Mouse (Mus musculus): ENCODE measurements around the gene Exosc7.

GRCm38 (mm10) chr9:123138891-123139474 is 26.0 kb downstream of the Exosc7 start:
- TF ChIP-seq CHD1 (IDR thresholded peaks at IDR 0.05; ENCODE audit: low read depth, low read length) (no peak), RAD21 (IDR thresholded peaks at IDR 0.05; ENCODE audit: low read depth, low read length) (no peak), POLR2A (IDR thresholded peaks at IDR 0.05; ENCODE audit: control insufficient read depth in 1 of 2, insufficient read depth in 1 of 2, low read depth in 1 of 2, low read length in 2 of 2, poor library complexity in 1 of 2) (no peak), HCFC1 (IDR thresholded peaks at IDR 0.05; ENCODE audit: low read depth, low read length) (no peak), CTCF (IDR thresholded peaks at IDR 0.05 in 2 of 3, conservative IDR thresholded peaks at IDR 0.05 in 1 of 3; ENCODE audit: control insufficient read depth in 1 of 3, insufficient read depth in 1 of 3, low read depth in 2 of 3, low read length in 3 of 3, poor library complexity in 1 of 3, severe bottlenecking in 1 of 3) (no peak), NRF1 (IDR thresholded peaks at IDR 0.05; ENCODE audit: insufficient read depth, low read depth, low read length, poor library complexity, severe bottlenecking) (no peak), POLR2AphosphoS5 (IDR thresholded peaks at IDR 0.05; ENCODE audit: borderline replicate concordance, low read depth, low read length) (no peak), E2F4 (IDR thresholded peaks at IDR 0.05; ENCODE audit: borderline replicate concordance, low read depth, low read length) (no peak), MYC (IDR thresholded peaks at IDR 0.05; ENCODE audit: low read depth, low read length) (no peak), CHD2 (IDR thresholded peaks at IDR 0.05; ENCODE audit: low read length) (no peak), RCOR1 (IDR thresholded peaks at IDR 0.05; ENCODE audit: low read depth, low read length) (no peak), ZC3H11A (IDR thresholded peaks at IDR 0.05; ENCODE audit: low read depth, low read length) (no peak), GATA1 (IDR thresholded peaks at IDR 0.05; ENCODE audit: low read depth, low read length) (no peak), EP300 (IDR thresholded peaks at IDR 0.05; ENCODE audit: low read depth in 1 of 2, low read length in 2 of 2) (no peak)
